Comparison of ENCODE assay signal across 10 mouse cellular contexts in genomic region chr16:50752277-50752600, GRCm38 (mm10).
DNase-seq lines count a peak whose midpoint lies in the region; ATAC-seq lines count a peak whose summit lies in the region.
"Had no signal": no experiment of that assay in that cellular context is flagged by ENCODE, and none has a peak within 500 bp of the region (broad histone marks: within the 10 kb centered on the region; RNA-seq: fewer than 3 reads in every experiment).

No protein-coding gene starts in this region.

- peak overlapping the region; percentile 38; the same call in 1 of the 2 replicates for H3K27ac ChIP-seq in limb, embryonic 15.5 days
- H3K27ac ChIP-seq in hindbrain, embryonic 14.5 days, result no peak overlapping the region

- H3K4me2 ChIP-seq in limb, embryonic 15.5 days, result peak overlapping the region; percentile 20; the same call in 1 of the 2 replicates
- H3K4me2 ChIP-seq in hindbrain, embryonic 14.5 days (replicated peaks), result no peak overlapping the region

- H3K4me1 ChIP-seq in limb, embryonic 15.5 days, result peaks cover 27% of the 10 kb centered on the region
- H3K4me1 ChIP-seq in hindbrain, embryonic 14.5 days (replicated peaks; ENCODE audit: control insufficient read depth, insufficient read depth, low read length), result no peaks in the 10 kb centered on the region

- H3K9ac ChIP-seq in limb, embryonic 15.5 days, result no peak overlapping the region
- no peak overlapping the region for H3K9ac ChIP-seq in hindbrain, embryonic 14.5 days
- H3K9ac ChIP-seq: liver, postnatal 0 days had no signal

- no peak overlapping the region for H3K4me3 ChIP-seq in limb, embryonic 15.5 days
- H3K4me3 ChIP-seq in hindbrain, embryonic 14.5 days (replicated peaks; ENCODE audit: low read length), result no peak overlapping the region

- 50% methylated on average over 10 of the region's 10 CpGs for WGBS in limb, embryonic 15.5 days
- WGBS in hindbrain, embryonic 14.5 days, result 84% methylated on average over 10 of the region's 10 CpGs

- intact Hi-C loops in heart, postnatal 14 days (cut with DNase I), result no loop called here

- H3K27me3 ChIP-seq in limb, embryonic 15.5 days, result no peaks in the 10 kb centered on the region
- H3K27me3 ChIP-seq in hindbrain, embryonic 14.5 days (ENCODE audit: control insufficient read depth, insufficient read depth, low read length), result no peaks in the 10 kb centered on the region

- no peaks in the 10 kb centered on the region for H3K36me3 ChIP-seq in limb, embryonic 15.5 days
- no peaks in the 10 kb centered on the region for H3K36me3 ChIP-seq in hindbrain, embryonic 14.5 days (replicated peaks; ENCODE audit: control insufficient read depth, insufficient read depth)
- H3K36me3 ChIP-seq: G1E had no signal

- H3K9me3 ChIP-seq in limb, embryonic 15.5 days, result no peaks in the 10 kb centered on the region
- no peaks in the 10 kb centered on the region for H3K9me3 ChIP-seq in hindbrain, embryonic 14.5 days (ENCODE audit: control insufficient read depth, low read length)
- H3K9me3 ChIP-seq: G1E had no signal

- peak; percentile 78 for DNase-seq in 3T3-L1 (ENCODE audit: low read depth, low spot score)
- DNase-seq in adrenal gland, postnatal 25 days, result peak; percentile 50
- peak; percentile 16 to 18 for DNase-seq in heart, postnatal 14 days
- DNase-seq in cerebellum, adult 9-11 months, result no peak
- no peak for DNase-seq in hindbrain, embryonic 14.5 days (ENCODE audit: low spot score)
- no peak for DNase-seq in cerebellum, postnatal 36 days
- DNase-seq: liver, postnatal 0 days had no signal

- no peak for ATAC-seq in limb, embryonic 15.5 days (ENCODE audit: insufficient number of reproducible peaks, low FRiP score, low TSS enrichment, low read depth)
- no peak for ATAC-seq in erythroblast, adult 5-6 weeks (replicated peaks; ENCODE audit: low FRiP score, poor library complexity, severe bottlenecking)
- ATAC-seq in hindbrain, embryonic 14.5 days (ENCODE audit: low FRiP score), result no peak
- ATAC-seq: liver, postnatal 0 days had no signal

Comparison
In these comparisons a context has a peak if more than half of its experiments do, and no peak if none do; other contexts are left out.
1. DNase-seq: peak in 3T3-L1 (single experiment), adrenal gland, postnatal 25 days (single experiment) and heart, postnatal 14 days (2 of 2); none in cerebellum, adult 9-11 months (single experiment), hindbrain, embryonic 14.5 days (single experiment) and cerebellum, postnatal 36 days (0 of 2).